ENCODE assay signal across 8 mouse cellular contexts in genomic region chr9:78587914-78588313, GRCm38 (mm10). TPM values are rescaled to one million over a fixed set of nuclear protein-coding genes. Genes with fewer than 3 reads are reported as not detected.
DNase-seq lines count a peak whose midpoint lies in the region; ATAC-seq lines count a peak whose summit lies in the region.

Gene Slc17a5 (minus strand): TSS chr9:78588041.

- peak; percentile 96 for ATAC-seq in inflammation-experienced regulatory T-cells, adult 6 months
- ATAC-seq in megakaryocyte-erythroid progenitor cell, adult 5-6 weeks (replicated peaks; ENCODE audit: low FRiP score, low TSS enrichment, poor library complexity, severe bottlenecking), result peak; percentile 97

- intact Hi-C loops in gastrocnemius, postnatal 14 days (cut with DNase I; ENCODE audit: low total_unique reads), result no loop called here
- intact Hi-C loops in left cerebral cortex, postnatal 10 days (cut with DNase I), result no loop called here

- DNase-seq in adrenal gland, adult (ENCODE audit: inconsistent age in 2 of 2, low spot score in 1 of 2), result peak; percentile 96 to 98
- DNase-seq in embryo, embryonic 10.5 days (ENCODE audit: low spot score), result peak; percentile 98
- peak; percentile 92 for DNase-seq in gastrocnemius, postnatal 14 days
- peak; percentile 89 to 94 for DNase-seq in left cerebral cortex, postnatal 10 days (ENCODE audit: extremely low spot score in 1 of 2, low spot score in 2 of 2)
- peak; percentile 90 for DNase-seq in right cerebral cortex, postnatal 25 days
- peak; percentile 91 to 93 for DNase-seq in urinary bladder, postnatal 4 days (ENCODE audit: low spot score in 2 of 2)

RNA-seq across cellular contexts. Expression of gene Slc17a5, which starts in this region (rescaled TPM):
- 1 to 10 TPM; 3.9 to 4.6 TPM for total RNA-seq in gastrocnemius, postnatal 14 days (2021)
- polyA plus RNA-seq in inflammation-experienced regulatory T-cells, adult 6 months (2017; shearing (Covaris generic)), result 10 to 100 TPM in 2 of 3 experiments, 1 to 10 TPM in 1; 8.2 to 12.0 (median 11.3) TPM
- total RNA-seq in left cerebral cortex, postnatal 10 days (2021), result 10 to 100 TPM; 14.5 to 17.3 TPM
- 4.8 and 6.4 TPM in 2 replicates for total RNA-seq in megakaryocyte-erythroid progenitor cell, adult 5-6 weeks (2014; fragmentation: Nextera tagmentation)
- total RNA-seq in megakaryocyte-erythroid progenitor cell, adult 5-6 weeks (2017), result 0.94 and 6.0 TPM in 2 replicates

Comparison
In these comparisons a context has a peak if more than half of its experiments do, and no peak if none do; other contexts are left out.
1. Peak in every context shown above with its lines: DNase-seq and ATAC-seq.